ENCODE assay signal across 8 mouse cellular contexts in the genomic region with DNA sequence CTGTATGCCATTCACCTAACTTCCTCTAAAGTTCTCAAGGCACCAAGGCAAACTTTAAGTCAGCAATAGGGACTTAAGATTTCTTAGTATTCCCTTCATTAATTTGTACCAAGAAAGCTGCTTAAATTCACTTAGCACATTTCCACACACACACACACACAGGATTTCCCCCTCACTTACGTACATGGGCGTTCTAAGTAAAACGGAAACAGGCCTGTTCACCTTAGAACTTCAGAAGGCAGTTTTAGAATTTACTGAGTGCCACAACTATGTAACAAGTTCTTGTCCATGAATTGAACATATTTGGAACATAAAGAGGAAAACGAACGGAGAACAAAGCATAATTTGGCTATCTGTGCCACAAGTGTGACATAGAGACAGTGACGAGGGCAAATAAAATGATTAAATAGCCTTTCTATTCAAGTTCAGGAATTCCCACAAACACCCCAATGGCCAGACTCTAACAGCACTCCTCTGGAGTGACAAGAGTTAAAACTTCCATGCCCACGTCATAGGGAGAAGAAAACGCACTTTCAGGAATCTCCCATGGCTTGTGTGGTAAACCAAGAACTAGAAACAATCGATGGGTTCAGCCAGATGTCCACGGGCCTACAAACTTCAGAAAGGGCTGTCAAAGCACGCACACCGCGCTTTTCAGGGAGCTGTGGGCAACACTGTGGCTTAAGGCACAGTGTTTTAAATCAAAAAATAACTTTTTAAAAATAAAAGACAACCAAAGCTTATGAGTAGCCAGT. TPM values are rescaled to one million over a fixed set of nuclear protein-coding genes. Genes with fewer than 3 reads are reported as not detected.
DNase-seq lines count a peak whose midpoint lies in the region; ATAC-seq and TF ChIP-seq lines count a peak whose summit lies in the region.

No protein-coding gene starts in this region.

- peak; percentile 28 to 62 for DNase-seq in heart, adult 18-20 months
- no peak for DNase-seq in heart, postnatal 25 days (ENCODE audit: low spot score)
- peak; percentile 17 for DNase-seq in embryo, embryonic 11 days
- peak; percentile 8 for DNase-seq in hindbrain, embryonic 11.5 days (ENCODE audit: low spot score)
- no peak for DNase-seq in liver, embryonic 14.5 days (ENCODE audit: low read depth in 3 of 3, low spot score in 3 of 3)
- DNase-seq in retina, embryonic 14.5 days (ENCODE audit: low spot score), result no peak
- no peak for DNase-seq in layer of hippocampus, postnatal 36 days

- no peak for TF ChIP-seq CTCF in liver, embryonic 14.5 days (IDR thresholded peaks at IDR 0.05; ENCODE audit: low read depth)

- no peak overlapping the region for H3K27ac ChIP-seq in hindbrain, embryonic 11.5 days (ENCODE audit: low read depth, low read length)
- no peak overlapping the region for H3K27ac ChIP-seq in liver, embryonic 14.5 days
- peak overlapping the region; percentile 91 for H3K27ac ChIP-seq in stomach, embryonic 16.5 days (ENCODE audit: low read length)

- no peaks in the 10 kb centered on the region for H3K9me3 ChIP-seq in hindbrain, embryonic 11.5 days (ENCODE audit: control insufficient read depth, low read length)
- H3K9me3 ChIP-seq in liver, embryonic 14.5 days (ENCODE audit: control insufficient read depth, low read length), result no peaks in the 10 kb centered on the region
- no peaks in the 10 kb centered on the region for H3K9me3 ChIP-seq in stomach, embryonic 16.5 days (replicated peaks; ENCODE audit: control insufficient read depth, low read length)

- H3K4me1 ChIP-seq in hindbrain, embryonic 11.5 days (replicated peaks; ENCODE audit: control insufficient read depth, insufficient read depth, low read length), result 0 out of 2 replicates have a peak, but pooled peaks cover 3% of the 10 kb centered on the region
- H3K4me1 ChIP-seq in liver, embryonic 14.5 days (replicated peaks; ENCODE audit: control insufficient read depth in 2 of 2, insufficient read depth in 2 of 2, low read length in 1 of 2), result peaks cover 0 to 4% of the 10 kb centered on the region in 2 experiments; a peak in 2 of 4 replicates
- H3K4me1 ChIP-seq in stomach, embryonic 16.5 days (ENCODE audit: control insufficient read depth, insufficient read depth, low read length), result peaks cover 18% of the 10 kb centered on the region

- peak overlapping the region; percentile 10; the same call in 1 of the 2 replicates for H3K4me3 ChIP-seq in hindbrain, embryonic 11.5 days (ENCODE audit: low read depth, low read length)
- H3K4me3 ChIP-seq in liver, embryonic 14.5 days (ENCODE audit: insufficient read depth in 1 of 2, low read depth in 2 of 2, low read length in 2 of 2), result peak overlapping the region; percentile 68 to 74
- H3K4me3 ChIP-seq in stomach, embryonic 16.5 days (replicated peaks; ENCODE audit: low read length), result peak overlapping the region; percentile 84

- H3K9ac ChIP-seq in hindbrain, embryonic 11.5 days (ENCODE audit: low read depth, low read length), result no peak overlapping the region
- H3K9ac ChIP-seq in liver, embryonic 14.5 days (replicated peaks), result no peak overlapping the region; the same call in 1 of the 2 replicates
- H3K9ac ChIP-seq in stomach, embryonic 16.5 days (ENCODE audit: low read length), result peak overlapping the region; percentile 95

- 0 out of 2 replicates have a peak, but pooled peaks cover 2% of the 10 kb centered on the region for H3K36me3 ChIP-seq in hindbrain, embryonic 11.5 days (ENCODE audit: control insufficient read depth, insufficient read depth, low read length)
- H3K36me3 ChIP-seq in liver, embryonic 14.5 days (replicated peaks; ENCODE audit: control insufficient read depth, insufficient read depth, low read depth), result peaks cover 5% of the 10 kb centered on the region
- H3K36me3 ChIP-seq in stomach, embryonic 16.5 days (ENCODE audit: control insufficient read depth, insufficient read depth, low read length), result peaks cover 24% of the 10 kb centered on the region

- H3K27me3 ChIP-seq in hindbrain, embryonic 11.5 days (ENCODE audit: control insufficient read depth, insufficient read depth, low read length), result 0 out of 2 replicates have a peak, but pooled peaks cover 3% of the 10 kb centered on the region
- H3K27me3 ChIP-seq in liver, embryonic 14.5 days (ENCODE audit: control insufficient read depth, insufficient read depth, low read length), result peaks cover 13% of the 10 kb centered on the region
- no peaks in the 10 kb centered on the region for H3K27me3 ChIP-seq in stomach, embryonic 16.5 days (ENCODE audit: control insufficient read depth, insufficient read depth, low read length)

- no peak for TF ChIP-seq EP300 in liver, embryonic 14.5 days (IDR thresholded peaks at IDR 0.05; ENCODE audit: low read depth)

- H3K4me2 ChIP-seq in hindbrain, embryonic 11.5 days (replicated peaks; ENCODE audit: low read depth, low read length), result peak overlapping the region; percentile 98; the same call in 1 of the 2 replicates
- peak overlapping the region; percentile 91 for H3K4me2 ChIP-seq in liver, embryonic 14.5 days (ENCODE audit: low read depth)
- peak overlapping the region; percentile 56 for H3K4me2 ChIP-seq in stomach, embryonic 16.5 days (ENCODE audit: low read depth, low read length)

- no peak for ATAC-seq in hindbrain, embryonic 11.5 days (ENCODE audit: low FRiP score)
- no peak for ATAC-seq in liver, embryonic 14.5 days (ENCODE audit: insufficient read depth)
- ATAC-seq in stomach, embryonic 16.5 days (ENCODE audit: insufficient read depth, low FRiP score), result no peak

- intact Hi-C loops in heart, postnatal 25 days (cut with DNase I), result no loop called here

- WGBS in hindbrain, embryonic 11.5 days, result 60% methylated on average over 13 of the region's 13 CpGs
- 35% methylated on average over 13 of the region's 13 CpGs for WGBS in liver, embryonic 14.5 days (ENCODE audit: insufficient replicate concordance)
- WGBS in stomach, embryonic 16.5 days, result 30% methylated on average over 13 of the region's 13 CpGs

RNA-seq across cellular contexts. Expression of a gene that starts 18.4 kb away (rescaled TPM):
- 1 to 10 TPM; 1.8 to 2.3 TPM for total RNA-seq in heart, adult 18-20 months (2021)
- total RNA-seq in heart, postnatal 25 days (2021), result 1 to 10 TPM; 2.2 to 2.3 TPM
- 1.5 and 1.6 TPM in 2 replicates for polyA plus RNA-seq in hindbrain, embryonic 11.5 days (2014; fragmentation: Nextera tagmentation; extraction: Ambion mirVana)
- polyA plus RNA-seq in liver, embryonic 14.5 days (2012; rRNA removed), result 2.1 and 2.4 TPM in 2 replicates
- polyA plus RNA-seq in liver, embryonic 14.5 days (2014; fragmentation: Nextera tagmentation; extraction: Ambion mirVana), result 1.7 and 1.9 TPM in 2 replicates
- 10.0 and 10.6 TPM in 2 replicates for polyA plus RNA-seq in stomach, embryonic 16.5 days (2015; fragmentation: Nextera tagmentation; extraction: Ambion mirVana)
- 1 to 10 TPM; 6.1 to 6.5 TPM for total RNA-seq in layer of hippocampus, postnatal 36 days (2021)

Comparison
In these comparisons a context has a peak if more than half of its experiments do, and no peak if none do; other contexts are left out.
1. DNase-seq: peak in heart, adult 18-20 months (2 of 2), embryo, embryonic 11 days (single experiment) and hindbrain, embryonic 11.5 days (single experiment); none in heart, postnatal 25 days (single experiment), liver, embryonic 14.5 days (0 of 3), retina, embryonic 14.5 days (single experiment) and layer of hippocampus, postnatal 36 days (0 of 2).
2. H3K4me3 ChIP-seq: peak in every context shown above with its lines; median percentile 84 in stomach, embryonic 16.5 days; 71 in liver, embryonic 14.5 days; 10 in hindbrain, embryonic 11.5 days.
3. Peak in every context shown above with its lines, with median percentiles within 50 percentile points of each other: H3K4me2 ChIP-seq.